In the genomic region with DNA sequence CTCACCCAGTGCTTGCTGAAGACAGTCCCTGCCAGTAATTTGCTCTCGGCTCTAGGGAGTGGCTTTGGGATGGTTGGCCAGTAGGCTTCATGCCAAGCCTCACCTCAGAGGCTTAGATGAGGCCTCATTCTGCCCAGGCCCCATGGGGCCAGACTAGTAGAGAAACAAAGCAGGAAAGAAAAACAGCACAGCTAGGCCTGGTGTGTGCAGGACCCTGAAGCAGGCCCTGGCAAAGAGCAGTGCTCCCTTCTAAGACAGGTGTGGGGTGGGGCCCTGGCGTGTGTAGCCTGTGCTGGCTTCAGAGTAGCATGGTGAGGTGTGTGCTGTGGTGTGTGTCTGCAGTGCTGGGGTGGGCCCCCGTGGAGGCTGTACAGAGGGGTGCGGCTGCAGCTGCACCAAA, we compare ENCODE assay signal across 7 mouse cellular contexts. TPM values are rescaled to one million over a fixed set of nuclear protein-coding genes. Genes with fewer than 3 reads are reported as not detected.
DNase-seq lines count a peak whose midpoint lies in the region; ATAC-seq lines count a peak whose summit lies in the region.

No protein-coding gene starts in this region.

- H3K27me3 ChIP-seq in embryonic facial prominence, embryonic 15.5 days, result no peaks in the 10 kb centered on the region
- H3K27me3 ChIP-seq in neural tube, embryonic 15.5 days (replicated peaks), result no peaks in the 10 kb centered on the region

- peak overlapping the region; percentile 10; the same call in 1 of the 2 replicates for H3K4me2 ChIP-seq in embryonic facial prominence, embryonic 15.5 days (replicated peaks)
- H3K4me2 ChIP-seq in neural tube, embryonic 15.5 days, result no peak overlapping the region

- H3K9me3 ChIP-seq in embryonic facial prominence, embryonic 15.5 days (replicated peaks), result no peaks in the 10 kb centered on the region
- H3K9me3 ChIP-seq in neural tube, embryonic 15.5 days (replicated peaks), result no peaks in the 10 kb centered on the region

- DNase-seq in lung, postnatal 36 days, result peak; percentile 37
- DNase-seq in lung, postnatal 25 days (ENCODE audit: low spot score), result no peak
- peak; percentile 53 for DNase-seq in kidney, postnatal 14 days
- DNase-seq in gastrocnemius, postnatal 10 days, result no peak
- DNase-seq in adrenal gland, postnatal 25 days, result no peak

- peaks cover 22% of the 10 kb centered on the region; the same call in 1 of the 2 replicates for H3K36me3 ChIP-seq in embryonic facial prominence, embryonic 15.5 days
- peaks cover 14% of the 10 kb centered on the region for H3K36me3 ChIP-seq in neural tube, embryonic 15.5 days

- ATAC-seq in embryonic facial prominence, embryonic 15.5 days (ENCODE audit: insufficient number of reproducible peaks, low FRiP score, low TSS enrichment, low read depth), result peak; percentile 51; the same call in 1 of the 2 replicates
- ATAC-seq in neural tube, embryonic 15.5 days (ENCODE audit: low FRiP score), result peak; percentile 26; the same call in 1 of the 2 replicates

- H3K4me3 ChIP-seq in embryonic facial prominence, embryonic 15.5 days (replicated peaks), result no peak overlapping the region
- H3K4me3 ChIP-seq in neural tube, embryonic 15.5 days (replicated peaks), result no peak overlapping the region

- H3K27ac ChIP-seq in embryonic facial prominence, embryonic 15.5 days (replicated peaks), result peak overlapping the region; percentile 72
- peak overlapping the region; percentile 64 for H3K27ac ChIP-seq in neural tube, embryonic 15.5 days (replicated peaks)

- no peak overlapping the region for H3K9ac ChIP-seq in embryonic facial prominence, embryonic 15.5 days
- no peak overlapping the region for H3K9ac ChIP-seq in neural tube, embryonic 15.5 days (replicated peaks)

- 42% methylated on average over 4 of the region's 4 CpGs for WGBS in embryonic facial prominence, embryonic 15.5 days
- 38% methylated on average over 4 of the region's 4 CpGs for WGBS in neural tube, embryonic 15.5 days

- peaks cover 39% of the 10 kb centered on the region for H3K4me1 ChIP-seq in embryonic facial prominence, embryonic 15.5 days
- peaks cover 51% of the 10 kb centered on the region for H3K4me1 ChIP-seq in neural tube, embryonic 15.5 days

RNA-seq across cellular contexts. Expression of a gene that starts 20.2 kb away (rescaled TPM):
- polyA plus RNA-seq in embryonic facial prominence, embryonic 15.5 days (2015; fragmentation: Nextera tagmentation; extraction: Ambion mirVana), result 8.3 and 11.2 TPM in 2 replicates
- 11.7 and 24.1 TPM in 2 replicates for polyA plus RNA-seq in neural tube, embryonic 15.5 days (2015; fragmentation: Nextera tagmentation; extraction: Ambion mirVana)
- 10 to 100 TPM; 26.2 to 28.3 TPM for total RNA-seq in gastrocnemius, postnatal 10 days (2021)
- total RNA-seq in adrenal gland, postnatal 25 days (2021), result 140 and 171 TPM in 2 replicates

Comparison
In these comparisons a context has a peak if more than half of its experiments do, and no peak if none do; other contexts are left out.
1. DNase-seq: peak in lung, postnatal 36 days (single experiment) and kidney, postnatal 14 days (single experiment); none in lung, postnatal 25 days (single experiment), gastrocnemius, postnatal 10 days (single experiment) and adrenal gland, postnatal 25 days (single experiment).